Mouse (Mus musculus) heart, postnatal 0 days (tissue): ENCODE data around the gene Ehd1.

Experiments
- CTCF ChIP-seq: IDR thresholded peaks from 2 replicates; pipeline ENCODE4 v1.5.1; 2016; ENCODE audit warnings: antibody characterized with exemption, control low read depth, low read depth
- EP300 ChIP-seq: IDR thresholded peaks from 2 replicates; pipeline ENCODE4 v1.6.1; 2016; ENCODE audit warnings: antibody characterized with exemption, low read depth

- TF ChIP-seq EP300: peak; percentile 75; the same call in 1 of the 2 replicates
- no peak; the same call in 1 of the 2 replicates for TF ChIP-seq CTCF
Measured at GRCm38 (mm10) chr19:6241274-6242107, 35.0 kb upstream of the Ehd1 start, which contains the start of gene Atg2a.
